Mouse (Mus musculus): ENCODE measurements around the gene B3gnt2.

DNA sequence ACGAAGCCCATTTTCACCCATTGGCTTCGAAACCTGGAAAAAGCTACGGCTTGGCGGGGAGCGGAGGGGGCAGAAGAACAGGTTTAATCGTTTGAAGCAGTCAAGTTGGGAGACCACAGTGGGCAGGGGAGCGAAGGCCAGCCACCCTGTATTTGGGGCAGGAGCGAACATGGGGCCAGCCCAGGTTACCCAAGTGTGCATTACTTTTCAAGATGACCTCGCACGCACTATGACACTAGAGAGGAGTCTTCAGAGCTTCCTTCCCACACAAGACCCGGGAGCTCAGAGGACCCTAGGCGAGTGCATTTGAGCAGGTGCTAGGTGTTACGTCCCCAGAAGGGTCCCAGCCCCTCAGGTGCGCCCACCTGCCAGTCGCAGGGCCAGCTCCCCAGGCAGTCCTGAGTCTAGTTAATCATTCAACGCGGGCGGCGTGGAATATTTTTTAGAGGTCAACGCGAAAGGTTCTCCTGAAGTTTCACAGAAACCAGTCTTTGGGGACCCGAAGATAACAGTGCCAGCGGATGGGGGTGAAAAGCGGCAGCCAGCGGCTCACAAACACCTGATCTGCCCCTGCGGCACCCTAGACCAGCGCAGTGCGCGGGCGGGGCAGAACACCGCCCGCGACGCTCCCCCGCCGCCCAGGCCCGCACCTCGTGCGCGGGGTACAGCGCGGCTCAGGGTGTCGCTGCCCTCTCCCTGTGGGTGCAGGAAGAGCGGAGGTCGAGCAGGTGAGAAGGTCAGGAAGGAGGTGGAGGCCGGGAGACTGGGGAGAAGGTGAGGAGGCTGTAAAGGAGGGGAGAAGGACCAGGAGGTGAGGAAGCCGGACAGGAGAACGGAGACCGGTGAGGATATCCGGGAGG lies 2.1 kb downstream of the B3gnt2 start:
- no peak for TF ChIP-seq CTCF (IDR thresholded peaks at IDR 0.05; ENCODE audit: borderline replicate concordance, insufficient read depth, low read length)
- no peak for TF ChIP-seq POLR2A (IDR thresholded peaks at IDR 0.05; ENCODE audit: low read depth, low read length)

Measured in embryonic fibroblast, embryonic 13.5 days (primary cell).